Mouse (Mus musculus) splenic B cell, adult 2 months (primary cell): ENCODE results near the gene Hist1h2ak.
"Not testable (repeated sequence)": the region's sequence is repeated elsewhere in the genome, so short reads cannot be mapped to it uniquely, and the experiment has no call there.

Experiments
- DNase-seq: peaks from one replicate; pipeline ENCODE4 v3.0.0-alpha.2; 2011; ENCODE audit warnings: low read depth, low spot score
- H3K27me3 ChIP-seq: 2 replicates; pipeline ENCODE4 v1.6.1; 2012; ENCODE audit warnings: mild to moderate bottlenecking, low read length, moderate library complexity, mixed read lengths; ENCODE audit not compliant: control insufficient read depth, poor library complexity, insufficient read depth, severe bottlenecking
- H3K36me3 ChIP-seq: 2 replicates; pipeline ENCODE4 v1.6.1; 2012; ENCODE audit warnings: mild to moderate bottlenecking, low read length, moderate library complexity, mixed read lengths; ENCODE audit not compliant: control insufficient read depth, poor library complexity, insufficient read depth, severe bottlenecking

Gene Hist1h2ak

GRCm38 (mm10) chr13:21781639-21782038, 28.0 kb upstream of the Hist1h2ak start:
- no peak for DNase-seq
- Histone ChIP-seq H3K36me3 (no peaks in the 10 kb centered on the region), H3K27me3 (no peaks in the 10 kb centered on the region)

GRCm38 (mm10) chr13:21781021-21781555, 27.5 kb upstream of the Hist1h2ak start:
- Histone ChIP-seq H3K27me3 (no peaks in the 10 kb centered on the region), H3K36me3 (no peaks in the 10 kb centered on the region)
- DNase-seq: no peak

GRCm38 (mm10) chr13:21779767-21780731, 26.4 kb upstream of the Hist1h2ak start, which contains the start of gene Hist1h1b:
Gene Hist1h1b (minus strand): TSS chr13:21780625.
- no peaks in the 10 kb centered on the region for H3K27me3 ChIP-seq
- DNase-seq: peak; percentile 69
- H3K36me3 ChIP-seq: no peaks in the 10 kb centered on the region

GRCm38 (mm10) chr13:21778814-21779766, 25.5 kb upstream of the Hist1h2ak start:
- peak; percentile 93 for DNase-seq
- H3K27me3 ChIP-seq: no peaks in the 10 kb centered on the region
- H3K36me3 ChIP-seq: no peaks in the 10 kb centered on the region

- H3K27me3 ChIP-seq: no peaks in the 10 kb centered on the region
- H3K36me3 ChIP-seq: no peaks in the 10 kb centered on the region
- no peak for DNase-seq
Measured at GRCm38 (mm10) chr13:21755707-21756106, 2.1 kb upstream of the Hist1h2ak start.

GRCm38 (mm10) chr13:21754294-21755001, 821 bp upstream of the Hist1h2ak start:
- H3K36me3 ChIP-seq, H3K27me3 ChIP-seq: not testable (repeated sequence)
- DNase-seq: peak; percentile 63

- no peaks in the 10 kb centered on the region for H3K36me3 ChIP-seq
- no peaks in the 10 kb centered on the region for H3K27me3 ChIP-seq
- DNase-seq: no peak
Measured at GRCm38 (mm10) chr13:21753051-21753523, 540 bp downstream of the Hist1h2ak start.

GRCm38 (mm10) chr13:21752356-21752755, 1.3 kb downstream of the Hist1h2ak start:
- Histone ChIP-seq H3K36me3 (no peaks in the 10 kb centered on the region), H3K27me3 (no peaks in the 10 kb centered on the region)
- no peak for DNase-seq

GRCm38 (mm10) chr13:21751827-21752226, 1.8 kb downstream of the Hist1h2ak start:
- Histone ChIP-seq H3K27me3 (no peaks in the 10 kb centered on the region), H3K36me3 (no peaks in the 10 kb centered on the region)
- DNase-seq: no peak

- no peaks in the 10 kb centered on the region for H3K27me3 ChIP-seq
- no peaks in the 10 kb centered on the region for H3K36me3 ChIP-seq
- no peak for DNase-seq
Measured at GRCm38 (mm10) chr13:21751417-21751816, 2.2 kb downstream of the Hist1h2ak start.

GRCm38 (mm10) chr13:21750159-21751017, 3.2 kb downstream of the Hist1h2ak start, which contains the start of gene Hist1h4k:
Gene Hist1h4k (minus strand): TSS chr13:21750505.
- not testable (repeated sequence) for H3K27me3 ChIP-seq, H3K36me3 ChIP-seq
- DNase-seq: peak; percentile 82

- DNase-seq: peak; percentile 47
- H3K36me3 ChIP-seq: no peaks in the 10 kb centered on the region
Measured at GRCm38 (mm10) chr13:21749387-21750158, 4.1 kb downstream of the Hist1h2ak start.

GRCm38 (mm10) chr13:21745006-21745405, 8.6 kb downstream of the Hist1h2ak start:
- H3K27me3 ChIP-seq: no peaks in the 10 kb centered on the region
- no peak for DNase-seq
- H3K36me3 ChIP-seq: no peaks in the 10 kb centered on the region

More at GRCm38 (mm10) chr13:21749387-21750158, 4.1 kb downstream of the Hist1h2ak start:
- H3K27me3 ChIP-seq: no peaks in the 10 kb centered on the region
